Mouse (Mus musculus): ENCODE measurements around the gene Chit1. TPM values are rescaled to one million over a fixed set of nuclear protein-coding genes. Genes with fewer than 3 reads are reported as not detected.
A peak's percentile ranks its signal among the peaks of the same experiment; 100 is the strongest.

Gene Chit1
- polyA plus RNA-seq, 1 experiment: 0.11 TPM

DNA sequence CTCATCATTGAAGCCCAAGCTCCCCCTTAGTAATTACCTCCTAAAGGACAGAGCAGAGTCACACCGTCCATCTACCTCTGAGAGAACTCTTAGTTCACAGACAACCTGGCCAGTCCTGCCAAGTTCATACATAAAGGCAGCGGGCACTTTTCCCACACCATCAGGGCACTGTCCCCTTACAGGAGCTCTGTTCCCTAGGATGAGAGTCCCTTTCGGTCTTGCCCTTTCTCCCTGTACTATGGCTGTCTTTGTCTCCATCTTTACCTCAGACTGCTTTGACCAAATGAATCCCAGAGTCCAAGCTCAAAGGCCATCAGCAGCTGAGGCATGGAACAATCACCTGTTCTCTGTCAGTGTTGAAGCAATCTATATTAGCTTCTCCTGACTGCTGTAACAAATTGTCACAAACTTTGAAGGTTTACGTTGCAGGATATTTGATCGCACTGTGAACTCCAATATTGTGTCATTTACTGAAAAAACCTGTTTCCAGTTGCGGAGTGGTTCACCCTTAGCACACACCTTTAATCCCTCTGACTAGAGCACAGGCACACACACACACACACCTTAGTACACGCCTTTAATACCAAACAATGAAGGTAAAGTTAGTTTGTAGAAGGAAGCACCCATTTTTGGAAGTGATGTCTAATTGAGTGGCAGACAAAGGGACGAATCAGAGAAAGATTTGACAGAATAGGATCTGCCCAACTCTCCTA is 58.1 kb downstream of the Chit1 start:
- no peak for TF ChIP-seq CTCF (IDR thresholded peaks at IDR 0.05; ENCODE audit: borderline replicate concordance, extremely low read depth, insufficient read depth, insufficient read length)
- TF ChIP-seq POLR2A (IDR thresholded peaks at IDR 0.05; ENCODE audit: borderline replicate concordance, extremely low read depth, insufficient read depth, insufficient read length, poor library complexity, severe bottlenecking): no peak

DNA sequence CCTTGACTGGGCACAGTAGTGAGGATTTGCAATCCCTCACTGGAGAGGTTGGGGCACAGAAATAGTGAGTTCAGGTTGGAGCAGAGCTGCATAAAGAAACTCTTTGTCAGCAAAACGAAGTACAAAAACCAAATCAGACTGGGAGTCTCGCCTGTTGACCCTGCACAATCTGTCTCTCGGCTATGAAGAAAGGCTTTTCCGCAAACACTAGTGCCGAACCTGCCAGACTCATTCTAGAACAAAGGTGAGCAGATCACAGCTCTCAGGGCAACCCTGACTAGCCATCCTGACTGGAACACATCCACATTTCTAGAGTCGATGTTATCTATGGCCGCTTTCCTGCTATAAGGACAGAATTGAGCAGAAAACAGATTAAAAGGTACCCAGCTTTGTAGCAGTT is 62.0 kb downstream of the Chit1 start:
- no peak for TF ChIP-seq CTCF (IDR thresholded peaks at IDR 0.05; ENCODE audit: borderline replicate concordance, extremely low read depth, insufficient read depth, insufficient read length)
- TF ChIP-seq POLR2A (IDR thresholded peaks at IDR 0.05; ENCODE audit: borderline replicate concordance, extremely low read depth, insufficient read depth, insufficient read length, poor library complexity, severe bottlenecking): no peak
- DNase-seq (ENCODE audit: low read depth): no peak

More for the DNA sequence above, 58.1 kb downstream of the Chit1 start:
- no peak for DNase-seq (ENCODE audit: low read depth)

DNA sequence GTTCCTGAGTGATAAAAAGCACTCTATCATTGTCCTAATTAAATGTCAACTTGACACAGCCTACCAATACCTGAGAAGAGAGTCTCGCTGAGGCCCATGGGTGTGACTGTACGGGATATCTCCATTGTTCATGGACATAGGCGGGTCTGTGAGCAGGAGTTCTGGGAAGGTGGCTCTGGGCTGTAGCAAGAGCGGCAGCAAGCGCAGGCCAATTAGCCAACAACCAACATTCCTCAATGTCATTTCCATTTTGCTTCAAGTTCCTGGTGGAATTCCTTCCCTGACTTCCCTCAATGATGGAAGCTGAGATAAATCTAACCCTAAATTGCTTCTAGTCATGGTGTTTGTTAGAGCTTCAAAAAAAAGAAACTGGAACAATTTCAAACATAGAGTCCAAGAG is 66.9 kb downstream of the Chit1 start:
- TF ChIP-seq POLR2A (IDR thresholded peaks at IDR 0.05; ENCODE audit: borderline replicate concordance, extremely low read depth, insufficient read depth, insufficient read length, poor library complexity, severe bottlenecking) (no peak), CTCF (IDR thresholded peaks at IDR 0.05; ENCODE audit: borderline replicate concordance, extremely low read depth, insufficient read depth, insufficient read length) (no peak)
- DNase-seq (ENCODE audit: low read depth): no peak

DNA sequence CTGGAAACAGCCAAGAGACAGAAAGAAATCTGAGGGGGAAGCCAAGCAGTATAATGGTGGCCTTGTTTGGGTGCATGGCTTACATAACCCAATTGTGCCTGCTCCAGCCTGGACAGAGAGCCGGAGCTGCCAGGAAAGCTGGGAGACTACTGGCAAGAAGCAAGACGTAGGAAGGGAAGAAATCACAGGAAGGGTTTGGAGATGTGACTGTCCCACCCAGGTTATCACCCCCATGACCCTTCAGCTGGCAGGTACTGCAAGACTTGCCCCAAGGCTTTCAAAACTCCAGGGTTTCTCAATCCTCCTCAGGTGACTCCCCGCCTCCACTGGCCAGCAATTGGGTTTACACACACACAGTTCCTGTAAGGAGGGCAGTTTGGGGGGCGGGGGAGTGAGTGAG is 71.0 kb downstream of the Chit1 start, which contains the start of gene Chil1:
Gene Chil1, plus strand, starts transcription at position 152 of the 400 bp plus-strand sequence.
- peak; percentile 63 for DNase-seq (ENCODE audit: low read depth)
- TF ChIP-seq POLR2A (IDR thresholded peaks at IDR 0.05; ENCODE audit: borderline replicate concordance, extremely low read depth, insufficient read depth, insufficient read length, poor library complexity, severe bottlenecking): no peak
- TF ChIP-seq CTCF (IDR thresholded peaks at IDR 0.05; ENCODE audit: borderline replicate concordance, extremely low read depth, insufficient read depth, insufficient read length): no peak

DNA sequence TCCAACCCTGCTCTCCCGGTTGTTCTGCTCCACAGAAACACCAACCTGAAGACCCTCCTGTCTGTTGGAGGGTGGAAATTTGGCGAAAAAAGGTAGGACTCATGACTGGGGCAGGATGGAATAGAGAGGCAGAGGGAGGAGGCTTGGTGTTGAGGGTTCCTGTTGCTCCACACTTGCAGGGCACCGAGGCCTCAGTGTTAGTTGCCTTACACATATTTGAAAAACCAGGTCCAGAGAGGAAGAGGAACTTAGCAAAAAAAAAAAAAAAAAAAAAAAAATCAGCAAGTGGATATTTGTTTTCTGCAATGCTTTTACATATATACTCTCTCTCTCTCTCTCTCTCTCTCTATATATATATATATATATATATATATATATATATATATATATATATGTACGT is 73.0 kb downstream of the Chit1 start:
- no peak for DNase-seq (ENCODE audit: low read depth)
- TF ChIP-seq CTCF (IDR thresholded peaks at IDR 0.05; ENCODE audit: borderline replicate concordance, extremely low read depth, insufficient read depth, insufficient read length) (no peak), POLR2A (IDR thresholded peaks at IDR 0.05; ENCODE audit: borderline replicate concordance, extremely low read depth, insufficient read depth, insufficient read length, poor library complexity, severe bottlenecking) (no peak)

DNA sequence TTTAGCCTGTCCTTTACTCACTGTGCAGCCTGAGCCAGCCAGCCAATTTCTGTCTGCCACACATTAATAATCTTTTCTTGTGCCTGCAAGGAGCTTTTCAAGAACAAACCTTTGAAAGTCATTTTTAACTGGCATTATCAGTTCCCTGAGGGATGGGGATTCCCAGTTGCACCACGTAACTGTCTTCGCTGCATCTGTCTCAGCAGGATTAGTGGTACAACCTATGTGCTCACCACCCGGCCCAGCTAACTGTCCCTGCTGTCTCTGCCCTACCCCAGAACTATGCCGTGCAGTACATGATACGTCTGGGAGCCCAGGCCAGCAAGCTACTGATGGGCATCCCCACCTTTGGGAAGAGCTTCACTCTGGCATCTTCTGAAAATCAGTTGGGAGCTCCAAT is 77.2 kb downstream of the Chit1 start:
- TF ChIP-seq POLR2A (IDR thresholded peaks at IDR 0.05; ENCODE audit: borderline replicate concordance, extremely low read depth, insufficient read depth, insufficient read length, poor library complexity, severe bottlenecking) (no peak), CTCF (IDR thresholded peaks at IDR 0.05; ENCODE audit: borderline replicate concordance, extremely low read depth, insufficient read depth, insufficient read length) (no peak)
- DNase-seq (ENCODE audit: low read depth): peak; percentile 55

DNA sequence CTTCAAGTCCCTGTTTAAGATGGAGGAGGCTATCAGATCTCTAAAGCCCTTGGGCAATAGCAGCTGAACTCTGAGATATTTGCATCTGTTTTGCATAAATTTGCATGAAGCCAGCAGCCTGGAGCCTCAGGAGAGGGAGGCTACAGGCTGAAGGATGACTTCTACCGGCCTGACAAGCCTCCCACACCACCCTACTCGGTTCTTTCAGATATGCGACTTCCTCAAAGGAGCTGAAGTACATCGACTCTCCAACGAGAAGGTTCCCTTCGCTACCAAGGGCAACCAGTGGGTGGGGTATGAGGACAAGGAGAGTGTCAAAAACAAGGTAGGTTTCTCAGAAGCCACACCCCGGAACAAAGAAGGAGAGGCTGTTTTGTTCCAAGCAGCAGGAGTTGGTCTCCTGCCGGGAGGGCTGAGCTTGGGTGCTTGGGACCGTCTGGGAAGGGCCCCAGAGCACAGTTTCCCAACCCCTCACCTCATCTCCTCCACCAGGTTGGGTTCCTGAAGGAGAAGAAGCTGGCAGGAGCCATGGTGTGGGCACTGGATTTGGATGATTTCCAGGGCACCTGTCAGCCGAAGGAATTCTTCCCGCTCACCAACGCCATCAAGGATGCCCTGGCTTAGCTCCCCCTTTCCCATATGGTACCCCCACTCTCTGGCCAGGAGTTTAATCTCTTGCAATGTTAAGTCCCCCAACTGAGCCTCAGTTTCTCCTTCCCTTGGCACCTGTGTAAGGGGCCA is 78.1 kb downstream of the Chit1 start:
- TF ChIP-seq CTCF (IDR thresholded peaks at IDR 0.05; ENCODE audit: borderline replicate concordance, extremely low read depth, insufficient read depth, insufficient read length): peak; percentile 13; the same call in 1 of the 2 replicates
- no peak for TF ChIP-seq POLR2A (IDR thresholded peaks at IDR 0.05; ENCODE audit: borderline replicate concordance, extremely low read depth, insufficient read depth, insufficient read length, poor library complexity, severe bottlenecking)
- peak; percentile 72 for DNase-seq (ENCODE audit: low read depth)

DNA sequence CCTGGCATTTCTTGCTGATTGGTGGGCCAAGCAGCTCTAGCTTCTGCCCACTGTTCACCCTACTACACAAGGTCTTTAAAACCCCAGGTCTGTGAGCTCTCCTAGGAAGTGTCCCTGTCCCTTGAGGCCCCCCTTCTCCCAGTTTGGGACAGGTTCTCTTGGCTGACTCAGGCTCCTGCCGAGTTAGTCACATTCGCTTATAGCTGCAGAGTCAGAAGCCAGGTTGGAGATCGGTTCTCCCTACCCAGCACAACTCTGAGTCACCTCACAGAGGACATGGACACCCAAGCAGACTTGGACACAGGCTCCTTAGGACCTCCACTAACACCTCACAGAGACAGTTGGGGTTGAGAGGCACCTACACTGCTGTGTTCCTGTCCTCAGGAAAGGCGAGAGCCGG is 80.2 kb downstream of the Chit1 start:
- no peak for DNase-seq (ENCODE audit: low read depth)
- TF ChIP-seq CTCF (IDR thresholded peaks at IDR 0.05; ENCODE audit: borderline replicate concordance, extremely low read depth, insufficient read depth, insufficient read length) (no peak), POLR2A (IDR thresholded peaks at IDR 0.05; ENCODE audit: borderline replicate concordance, extremely low read depth, insufficient read depth, insufficient read length, poor library complexity, severe bottlenecking) (no peak)

DNA sequence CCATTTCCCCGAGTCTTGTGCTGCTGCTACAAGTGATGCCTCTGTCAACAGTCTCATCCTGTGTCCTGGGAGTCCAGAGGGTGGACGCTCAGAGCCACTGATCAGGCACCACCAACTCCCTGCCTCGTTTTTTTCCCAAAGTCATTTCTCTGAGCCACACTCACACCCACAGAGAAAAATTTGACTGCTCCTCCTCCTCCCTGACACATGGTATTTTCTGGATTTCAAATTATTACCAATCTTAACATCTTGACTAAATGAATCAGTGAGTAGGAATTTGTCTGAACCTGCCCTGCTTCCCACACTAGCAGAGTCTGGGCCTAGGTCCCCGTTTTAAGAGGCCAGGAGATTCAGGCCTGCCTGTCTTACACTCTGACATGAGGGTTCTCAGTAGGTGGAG is 81.0 kb downstream of the Chit1 start:
- TF ChIP-seq POLR2A (IDR thresholded peaks at IDR 0.05; ENCODE audit: borderline replicate concordance, extremely low read depth, insufficient read depth, insufficient read length, poor library complexity, severe bottlenecking) (no peak), CTCF (IDR thresholded peaks at IDR 0.05; ENCODE audit: borderline replicate concordance, extremely low read depth, insufficient read depth, insufficient read length) (no peak)
- DNase-seq (ENCODE audit: low read depth): no peak

DNA sequence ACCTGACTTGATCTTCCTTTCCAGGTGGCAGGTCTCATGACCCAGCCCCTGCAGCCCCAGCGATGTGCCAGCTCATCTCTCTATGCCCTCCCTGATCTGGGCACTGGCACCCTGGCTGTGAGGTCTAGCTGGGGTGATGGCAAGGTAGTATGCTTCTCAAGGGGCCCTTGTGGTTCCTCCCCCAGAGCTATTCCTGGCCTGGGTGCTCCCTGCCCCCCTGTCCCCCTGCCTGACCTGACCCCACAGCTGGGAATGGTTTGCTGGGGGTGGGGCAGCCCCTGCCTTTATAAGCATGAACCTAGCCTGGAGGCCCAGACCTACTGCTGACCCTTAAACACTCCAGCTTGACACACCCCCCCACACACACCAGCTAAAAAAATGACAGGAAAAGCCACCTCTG is 82.1 kb downstream of the Chit1 start, which contains the start of gene Mybph:
Gene Mybph, plus strand, starts transcription at position 323 of the 400 bp plus-strand sequence.
- TF ChIP-seq POLR2A (IDR thresholded peaks at IDR 0.05; ENCODE audit: borderline replicate concordance, extremely low read depth, insufficient read depth, insufficient read length, poor library complexity, severe bottlenecking) (no peak), CTCF (IDR thresholded peaks at IDR 0.05; ENCODE audit: borderline replicate concordance, extremely low read depth, insufficient read depth, insufficient read length) (no peak)
- DNase-seq (ENCODE audit: low read depth): no peak

DNA sequence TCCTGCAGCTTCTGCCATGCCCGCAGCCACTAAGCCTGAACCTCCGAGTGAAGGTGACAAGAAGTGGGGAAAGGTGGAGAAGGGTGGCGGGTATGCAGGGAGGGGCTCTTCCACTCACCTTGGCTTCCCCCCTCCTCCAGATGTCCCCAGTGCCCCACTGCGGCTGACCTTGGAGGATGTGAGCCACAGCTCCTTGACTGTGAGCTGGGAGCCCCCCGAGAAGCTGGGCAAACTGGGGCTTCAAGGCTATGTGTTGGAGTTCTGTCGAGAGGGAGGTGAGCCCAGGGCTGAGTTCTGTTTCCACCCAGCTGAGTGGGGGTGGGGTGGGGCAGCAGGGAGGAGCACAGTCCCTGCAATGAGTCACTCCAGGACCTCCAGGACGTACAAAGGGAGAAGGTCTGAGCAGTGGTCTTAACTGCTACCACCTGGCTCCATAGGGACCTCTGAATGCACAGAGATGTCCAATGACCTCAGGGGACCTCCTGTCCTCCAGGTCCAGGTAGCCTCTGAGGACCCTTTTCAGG is 82.7 kb downstream of the Chit1 start:
- TF ChIP-seq POLR2A (IDR thresholded peaks at IDR 0.05; ENCODE audit: borderline replicate concordance, extremely low read depth, insufficient read depth, insufficient read length, poor library complexity, severe bottlenecking): no peak
- TF ChIP-seq CTCF (IDR thresholded peaks at IDR 0.05; ENCODE audit: borderline replicate concordance, extremely low read depth, insufficient read depth, insufficient read length): no peak
- no peak for DNase-seq (ENCODE audit: low read depth)
